Mouse (Mus musculus) G1E (cell line): ENCODE results near the gene Adpgk.

Source experiments
- CTCF ChIP-seq: IDR thresholded peaks from 2 replicates; pipeline ENCODE4 v1.5.1; 2012; ENCODE audit warnings: low read depth, low read length, inconsistent platforms, mixed read lengths
- GATA1 ChIP-seq: IDR thresholded peaks from 2 replicates; pipeline ENCODE4 v1.6.1; 2012; ENCODE audit warnings: borderline replicate concordance, low read length, inconsistent platforms, mixed read lengths
- POLR2AphosphoS5 ChIP-seq: IDR thresholded peaks from 2 replicates; pipeline ENCODE4 v1.6.1; 2012; ENCODE audit warnings: low read depth, low read length, inconsistent platforms; ENCODE audit not compliant: insufficient replicate concordance

GRCm38 (mm10) chr9:59290957-59291687 lies at the start of gene Adpgk:
- TF ChIP-seq CTCF (no peak), GATA1 (no peak), POLR2AphosphoS5 (no peak)
